Mouse (Mus musculus): Measurements from ENCODE around the gene Nfix.

DNA sequence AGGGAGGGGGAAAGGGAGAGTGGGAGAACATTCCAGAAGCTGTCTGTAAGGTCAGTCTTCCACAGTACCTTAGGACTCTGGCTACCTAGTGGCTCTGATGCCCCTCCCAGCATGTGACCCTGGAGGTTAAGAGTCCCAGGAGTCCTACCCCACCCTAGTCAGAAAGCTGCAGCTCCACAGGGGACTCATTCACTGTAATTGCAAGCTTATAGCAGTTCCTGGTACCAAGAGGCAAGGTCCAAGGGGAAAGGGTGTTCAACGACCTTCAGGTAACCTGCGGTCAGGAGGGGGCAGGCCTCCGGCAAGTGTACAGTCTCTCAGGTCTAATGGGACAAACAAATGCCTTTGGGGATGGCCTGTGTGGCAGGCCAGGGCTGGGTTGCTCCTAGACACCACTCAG is 149.9 kb downstream of the Nfix start:
- no peak for TF ChIP-seq CTCF (IDR thresholded peaks at IDR 0.05; ENCODE audit: borderline replicate concordance, extremely low read depth, insufficient read depth, insufficient read length)
- TF ChIP-seq POLR2A (IDR thresholded peaks at IDR 0.05; ENCODE audit: borderline replicate concordance, extremely low read depth, insufficient read depth, insufficient read length, poor library complexity, severe bottlenecking) = no peak

All from brain, embryonic 14.5 days (tissue).